Mouse (Mus musculus): ENCODE results near the gene Capza1.

The Capza1 gene

DNA sequence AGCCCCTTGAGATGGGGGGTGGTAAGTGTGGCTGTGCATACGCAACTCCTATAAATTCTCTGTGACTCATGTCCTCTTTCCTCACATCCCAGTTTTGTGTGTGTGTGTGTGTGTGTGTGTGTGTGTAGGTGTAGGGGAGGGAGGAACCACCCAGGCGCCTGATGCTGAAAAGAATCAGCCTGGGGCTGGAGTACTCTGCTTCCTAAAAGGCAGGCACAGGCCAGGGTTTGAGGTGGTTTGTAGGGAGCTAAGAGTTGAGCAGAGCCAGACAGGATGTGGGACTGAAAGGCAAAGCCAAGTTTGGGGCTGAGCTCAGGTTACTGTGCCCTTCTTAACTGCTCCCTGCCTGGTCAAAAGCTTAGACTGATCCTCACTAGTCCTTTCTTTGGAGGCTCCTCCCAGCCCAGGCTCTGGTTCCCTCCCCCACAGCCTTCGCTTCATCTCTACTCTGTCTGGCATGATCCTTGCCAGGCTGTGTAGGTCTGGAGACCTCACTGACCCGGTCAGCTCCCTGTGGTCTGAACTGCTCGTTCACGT, 73.8 kb downstream of the Capza1 start:
- DNase-seq (ENCODE audit: low read depth in 2 of 2, low spot score in 2 of 2) = no peak

DNA sequence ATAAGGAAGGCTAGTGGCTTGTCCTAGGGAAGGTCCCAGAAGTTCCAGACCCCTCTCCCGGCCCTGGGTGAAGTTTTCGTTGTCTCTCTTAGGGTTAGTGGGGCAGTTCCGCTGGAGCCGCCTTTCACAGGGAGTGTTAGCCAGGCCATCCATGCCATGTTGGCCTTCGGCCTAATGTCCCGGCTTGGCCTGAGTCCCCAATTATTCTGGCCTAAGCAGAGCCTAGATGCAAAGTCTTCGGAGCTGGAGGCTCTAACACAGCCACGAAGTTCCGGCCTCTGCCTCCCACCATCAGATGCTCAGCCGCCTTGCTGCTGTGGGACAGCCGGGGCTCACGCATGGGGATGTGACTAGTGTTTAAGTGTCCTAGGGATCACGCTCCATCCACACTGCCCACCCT, 74.5 kb downstream of the Capza1 start:
- DNase-seq (ENCODE audit: low read depth in 2 of 2, low spot score in 2 of 2) = no peak

DNA sequence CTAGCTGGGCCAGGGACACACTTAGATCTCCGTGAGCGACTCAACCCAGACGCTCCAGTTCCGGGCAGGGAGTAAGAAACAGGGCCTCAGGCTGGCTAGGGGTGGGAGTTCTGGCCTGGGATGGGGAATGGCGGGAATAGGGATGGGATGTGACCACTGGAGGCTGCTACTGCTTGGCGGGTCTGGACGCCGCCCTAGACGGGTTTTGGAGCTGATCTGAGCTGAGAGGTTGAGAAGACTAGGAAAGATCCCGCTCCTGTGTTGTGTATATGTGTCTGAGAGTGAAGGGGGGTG, 75.0 kb downstream of the Capza1 start:
- no peak for DNase-seq (ENCODE audit: low read depth in 2 of 2, low spot score in 2 of 2)

DNA sequence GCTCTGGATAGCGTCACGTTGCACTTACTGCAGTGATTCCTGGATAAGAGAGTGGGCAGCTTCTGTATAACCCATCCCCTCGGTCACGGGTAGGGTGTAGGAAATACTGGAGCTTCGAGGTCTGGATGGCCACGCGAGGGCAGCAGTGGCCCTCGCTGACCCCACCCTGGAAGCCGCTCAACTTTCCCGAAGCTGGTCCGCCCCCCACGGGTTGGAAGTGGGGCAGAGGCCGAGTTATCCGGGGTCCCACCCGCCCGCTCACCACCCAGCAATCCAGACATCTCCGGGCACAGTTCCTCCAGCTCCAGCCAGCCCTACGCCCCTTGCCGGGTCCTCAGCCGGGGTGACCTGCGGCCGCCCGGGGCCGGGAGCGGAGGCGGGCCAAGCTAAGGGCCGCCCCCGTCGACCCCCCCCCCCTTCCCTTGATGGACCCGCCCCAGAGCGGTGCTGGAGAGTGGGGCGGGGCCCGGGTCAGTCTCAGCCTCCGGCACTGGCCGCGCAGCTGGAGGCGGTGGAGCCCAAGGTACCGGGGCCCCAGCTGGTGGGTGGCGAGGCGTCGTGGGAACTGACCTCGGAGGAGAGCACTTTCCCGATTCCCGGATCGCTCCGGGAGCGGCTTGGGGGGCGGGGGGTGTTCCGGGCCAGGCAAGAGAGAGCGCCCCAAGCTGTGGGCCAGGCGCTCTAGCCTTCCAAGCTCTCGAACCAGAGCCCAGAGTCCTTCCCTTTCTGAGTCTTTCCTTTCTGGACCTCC, 75.6 kb downstream of the Capza1 start:
- DNase-seq (ENCODE audit: low read depth in 2 of 2, low spot score in 2 of 2) = no peak

DNA sequence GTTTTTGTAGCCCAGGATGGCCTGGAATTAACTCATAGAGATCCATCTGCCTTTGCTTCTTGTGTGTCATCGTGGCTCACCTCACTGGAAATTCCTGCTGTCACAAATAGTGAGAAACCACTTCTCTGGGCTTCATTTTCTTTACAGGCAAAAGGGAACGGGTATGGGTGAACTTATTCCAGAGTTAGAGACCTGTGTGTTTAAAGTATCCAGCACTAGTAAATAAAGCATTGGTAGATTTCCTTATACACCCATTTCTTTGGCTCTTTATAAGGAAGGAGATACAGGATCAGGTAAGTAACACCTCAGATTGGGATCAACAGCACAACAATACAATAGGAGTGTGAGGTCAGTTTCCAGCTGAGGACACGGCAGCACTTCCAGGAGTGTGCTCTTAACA, 76.2 kb downstream of the Capza1 start, which contains the start of gene Rhoc:
Gene Rhoc, plus strand, starts transcription at position 301 of the 400 bp plus-strand sequence.
- no peak for DNase-seq (ENCODE audit: low read depth in 2 of 2, low spot score in 2 of 2)

DNA sequence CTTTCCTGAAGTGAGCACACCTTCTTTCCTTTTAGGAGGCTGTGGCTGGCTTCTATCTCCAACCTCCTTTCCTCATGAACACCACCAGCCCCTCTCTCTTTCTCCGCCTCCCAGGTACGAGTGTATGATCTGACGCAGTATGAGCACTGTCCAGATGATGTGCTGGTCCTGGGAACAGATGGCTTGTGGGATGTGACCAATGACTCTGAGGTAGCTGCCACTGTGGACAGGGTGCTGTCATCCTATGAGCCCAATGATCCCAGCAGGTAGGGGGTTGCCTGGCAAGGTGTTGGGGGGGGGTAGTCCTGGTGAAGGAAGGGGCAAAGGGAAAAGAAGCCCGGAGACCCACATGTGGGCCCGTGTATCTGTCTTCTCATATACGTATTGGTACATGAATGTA, 79.0 kb downstream of the Capza1 start:
- no peak for DNase-seq (ENCODE audit: low read depth in 2 of 2, low spot score in 2 of 2)

DNA sequence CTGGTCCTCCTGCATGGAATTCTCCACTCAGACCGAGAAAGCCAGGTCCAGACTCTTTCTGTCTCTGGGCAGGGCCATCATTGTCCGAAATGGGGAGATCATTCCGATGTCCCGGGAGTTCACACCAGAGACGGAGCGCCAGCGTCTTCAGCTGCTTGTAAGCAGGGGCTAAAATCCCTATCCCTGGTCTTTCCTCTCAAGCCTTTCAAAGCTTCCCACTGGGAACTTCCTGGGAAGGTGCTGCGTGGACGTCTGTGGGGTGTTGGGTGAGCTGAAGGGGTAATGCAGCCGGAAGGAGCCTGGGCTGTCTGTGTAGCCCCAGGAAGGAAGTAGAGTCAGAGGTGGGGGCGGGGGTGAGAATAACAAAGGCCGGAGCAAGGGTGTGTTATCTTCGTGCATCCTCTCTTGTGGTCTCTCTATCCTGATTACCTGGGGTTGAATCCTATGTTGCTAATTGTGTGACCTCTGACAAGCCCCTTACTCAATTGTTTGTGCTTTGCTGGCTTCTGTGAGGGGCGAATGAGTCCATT, 80.3 kb downstream of the Capza1 start:
- no peak for DNase-seq (ENCODE audit: low read depth in 2 of 2, low spot score in 2 of 2)

DNA sequence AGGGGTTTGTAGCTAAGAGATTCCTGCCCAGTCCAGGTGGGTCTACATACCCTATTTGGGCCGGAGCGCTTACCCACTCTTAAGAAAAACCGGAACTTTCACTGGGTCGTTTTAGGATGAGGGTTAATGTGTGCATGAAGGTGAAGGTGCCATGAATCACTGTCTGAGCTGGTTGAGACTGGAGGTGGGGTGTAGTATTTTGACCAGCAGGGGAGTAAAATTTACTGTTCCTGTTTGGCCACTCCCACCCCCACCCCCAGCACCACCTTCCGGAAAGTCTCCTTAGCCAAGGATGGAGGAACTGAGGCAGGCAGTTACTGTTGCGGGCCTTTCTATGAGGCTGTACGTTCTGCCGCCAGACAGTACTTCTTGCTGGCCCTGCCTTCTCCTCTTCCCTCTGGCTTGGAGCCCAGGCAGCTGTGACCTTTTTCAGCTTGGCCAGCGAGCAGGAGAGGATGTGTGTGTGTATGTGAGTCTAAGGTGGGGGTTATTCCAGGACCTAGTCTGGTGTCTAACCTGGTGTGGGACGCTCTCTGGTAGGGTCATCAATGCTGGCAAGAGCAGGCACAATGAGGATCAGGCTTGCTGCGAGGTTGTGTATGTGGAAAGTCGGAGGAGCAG, 82.1 kb downstream of the Capza1 start:
- DNase-seq (ENCODE audit: low read depth in 2 of 2, low spot score in 2 of 2) = no peak

DNA sequence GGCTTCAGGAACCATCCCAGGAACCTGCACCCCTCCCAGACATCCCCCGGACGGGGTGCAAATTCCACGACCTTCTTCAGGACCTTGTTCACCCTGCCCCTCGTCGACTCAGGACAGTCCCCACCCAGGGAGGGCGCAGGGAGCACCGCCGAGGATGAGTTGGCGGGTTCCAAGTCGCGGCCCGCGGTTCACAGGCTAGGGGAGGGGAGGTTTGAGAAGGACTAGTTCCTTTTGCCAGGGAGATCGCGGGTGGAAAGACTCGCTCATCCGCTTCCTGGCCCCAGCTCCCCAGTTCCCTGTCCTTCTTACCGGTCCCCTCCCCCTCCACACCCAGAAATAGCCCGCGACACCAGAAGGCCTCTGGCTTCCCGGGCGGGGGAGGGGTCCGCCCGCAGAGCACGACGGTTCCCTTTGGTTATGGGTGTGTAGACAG, 82.8 kb downstream of the Capza1 start, which contains the start of gene Fam19a3:
Gene Fam19a3, minus strand, starts transcription at position 370 of the 433 bp plus-strand sequence.
- peak in 1 of 2 experiments; percentile 22 for DNase-seq (ENCODE audit: low read depth in 2 of 2, low spot score in 2 of 2)

DNA sequence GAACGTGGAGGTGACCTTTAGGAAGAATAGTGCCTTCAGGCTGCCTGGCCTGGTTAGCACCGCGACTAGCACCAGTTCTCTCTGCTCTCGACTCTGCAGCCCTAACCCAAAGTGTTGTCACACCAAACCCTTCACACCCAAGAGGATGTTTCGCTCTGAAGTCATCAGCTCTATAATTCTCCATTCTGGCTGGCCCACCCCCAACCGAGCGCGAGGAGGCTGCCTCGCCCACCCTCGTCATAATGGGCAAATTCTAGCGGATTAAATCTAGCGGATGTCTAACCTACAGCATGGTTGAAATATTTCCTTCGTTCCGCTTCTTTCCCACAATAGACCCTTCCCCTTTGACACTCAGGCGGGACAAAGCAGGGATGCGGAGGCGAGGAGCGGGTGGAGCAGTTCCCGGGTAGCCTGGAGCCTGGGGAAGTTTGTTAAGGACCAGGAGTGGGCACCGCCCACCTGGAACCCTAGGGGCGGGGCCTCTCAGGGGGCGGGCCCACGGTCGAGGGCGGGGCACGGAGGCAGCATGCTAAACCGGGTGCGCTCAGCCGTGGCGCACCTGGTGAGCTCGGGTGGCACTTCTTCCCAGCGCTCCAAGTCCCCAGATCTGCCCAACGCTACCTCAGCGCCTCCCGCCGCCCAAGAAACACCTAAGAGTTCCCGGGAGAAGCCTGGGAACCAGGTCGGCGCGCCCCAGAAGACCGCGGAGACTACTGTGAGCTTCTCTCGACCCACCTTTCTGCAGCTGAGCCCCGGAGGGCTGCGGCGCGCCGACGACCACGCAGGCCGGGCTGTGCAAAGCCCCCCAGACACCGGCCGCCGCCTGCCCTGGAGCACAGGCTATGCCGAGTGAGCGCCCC, 83.5 kb downstream of the Capza1 start, which contains the start of gene Ppm1j:
Gene Ppm1j, plus strand, starts transcription at position 496 of the 860 bp plus-strand sequence.
- DNase-seq (ENCODE audit: low read depth in 2 of 2, low spot score in 2 of 2) = peak; percentile 24 to 55

DNA sequence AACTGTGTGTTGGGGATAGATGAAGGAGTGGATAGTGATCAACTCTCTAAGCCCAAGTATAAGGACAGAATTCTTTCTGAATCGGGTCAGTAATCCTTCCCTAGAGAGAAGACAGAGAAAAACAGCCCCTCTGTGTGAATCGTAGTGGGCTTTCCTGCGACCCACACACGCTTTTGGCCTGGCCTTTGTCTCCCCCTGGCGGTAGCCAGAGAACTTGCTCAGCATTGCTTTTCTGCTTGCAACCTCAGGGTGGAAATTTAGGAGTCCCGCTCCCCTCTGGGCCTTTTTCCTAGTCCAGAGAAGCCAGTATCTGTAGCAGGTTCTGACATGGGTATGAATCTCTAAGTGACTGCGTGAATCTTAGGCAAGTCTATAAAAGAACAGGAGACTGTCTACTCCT, 84.4 kb downstream of the Capza1 start:
- peak; percentile 59 to 74 for DNase-seq (ENCODE audit: low read depth in 2 of 2, low spot score in 2 of 2)

DNA sequence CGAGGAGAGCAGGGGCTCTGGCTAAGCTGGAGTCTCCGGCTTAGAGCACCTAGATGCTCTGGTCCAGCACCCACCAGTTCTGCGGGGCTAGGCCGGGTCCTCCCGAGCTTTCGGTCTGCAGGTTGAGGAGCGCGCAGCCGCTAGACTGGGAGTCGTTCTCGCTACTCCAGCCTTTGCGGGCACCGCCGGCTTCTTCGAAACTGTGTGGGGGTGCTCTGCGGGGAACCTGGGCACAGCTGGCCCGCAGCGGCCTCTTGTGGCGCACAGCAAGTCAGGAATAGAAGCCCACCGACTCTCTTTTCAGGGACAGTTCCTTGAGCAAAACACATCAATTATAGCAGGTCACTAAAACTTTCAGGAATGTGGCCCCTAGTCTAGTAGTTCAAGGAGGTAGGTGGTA, 87.0 kb downstream of the Capza1 start:
- no peak for DNase-seq (ENCODE audit: low read depth in 2 of 2, low spot score in 2 of 2)

DNA sequence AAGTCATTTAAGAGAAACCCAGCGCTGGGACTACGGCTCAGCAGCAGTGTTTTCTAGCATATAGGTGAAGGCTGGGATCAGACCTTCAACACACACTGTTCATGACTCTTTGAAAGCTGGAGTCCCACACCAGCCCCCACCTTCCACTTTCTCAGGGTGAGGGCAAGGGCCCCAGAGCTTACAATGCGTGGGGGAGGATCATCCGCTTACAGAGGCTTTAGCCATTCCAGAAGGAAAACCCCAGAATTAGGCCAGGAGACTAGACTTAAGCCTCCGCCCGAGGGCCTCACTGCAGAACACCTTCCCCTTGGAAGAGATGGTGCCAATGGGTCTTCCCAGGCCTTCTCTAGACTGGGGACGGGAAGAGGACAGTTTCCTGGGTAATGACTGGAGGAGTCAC, 91.0 kb downstream of the Capza1 start:
- no peak for DNase-seq (ENCODE audit: low read depth in 2 of 2, low spot score in 2 of 2)
